32 mouse cellular contexts compared by ENCODE assay signal in the genomic region with DNA sequence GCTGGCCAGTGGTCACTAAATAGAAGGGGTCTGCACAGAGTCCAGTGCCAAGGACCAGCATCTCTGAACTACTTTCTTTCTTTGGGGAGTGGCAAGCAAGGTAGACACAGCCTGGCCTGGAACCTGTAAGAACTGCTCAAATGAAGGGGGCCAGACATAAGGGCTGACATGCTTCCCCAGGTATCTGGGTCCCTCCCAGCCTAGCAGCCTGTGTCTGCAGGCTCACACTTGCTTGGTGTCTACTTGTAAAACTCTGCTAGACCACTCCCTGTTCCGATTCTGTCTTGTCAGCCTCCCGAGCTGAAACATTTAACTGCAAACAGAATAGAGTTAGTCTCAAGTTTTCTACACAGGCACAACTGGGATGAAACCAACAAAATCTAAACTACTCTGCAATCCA. TPM values are rescaled to one million over a fixed set of nuclear protein-coding genes. Genes with fewer than 3 reads are reported as not detected.
A peak's percentile ranks its signal among the peaks of the same experiment; 100 is the strongest.
DNase-seq lines count a peak whose midpoint lies in the region; ATAC-seq and TF ChIP-seq lines count a peak whose summit lies in the region.
"Had no signal": no experiment of that assay in that cellular context is flagged by ENCODE, and none has a peak within 500 bp of the region (broad histone marks: within the 10 kb centered on the region; RNA-seq: fewer than 3 reads in every experiment).

No protein-coding gene starts in this region.

- TF ChIP-seq CTCF in left cerebral cortex, adult 2 months (IDR thresholded peaks at IDR 0.05), result no peak

- ATAC-seq in embryonic facial prominence, embryonic 12.5 days (ENCODE audit: insufficient number of reproducible peaks, insufficient read depth, low FRiP score, low TSS enrichment), result no peak
- ATAC-seq in embryonic facial prominence, embryonic 13.5 days (ENCODE audit: insufficient number of reproducible peaks, insufficient read depth, low FRiP score, low TSS enrichment, low read depth), result no peak
- ATAC-seq in limb, embryonic 15.5 days (ENCODE audit: insufficient number of reproducible peaks, low FRiP score, low TSS enrichment, low read depth), result 0 out of 2 replicates have a peak, but pooled peaks have one; percentile 48
- ATAC-seq: forebrain, embryonic 13.5 days; midbrain, embryonic 16.5 days; Patski had no signal

- no peaks in the 10 kb centered on the region for H3K27me3 ChIP-seq in embryonic facial prominence, embryonic 12.5 days
- no peaks in the 10 kb centered on the region for H3K27me3 ChIP-seq in embryonic facial prominence, embryonic 10.5 days (replicated peaks; ENCODE audit: low read depth, poor library complexity, severe bottlenecking)
- H3K27me3 ChIP-seq in embryonic facial prominence, embryonic 13.5 days, result peaks cover 16% of the 10 kb centered on the region
- H3K27me3 ChIP-seq in limb, embryonic 15.5 days, result peaks cover 49% of the 10 kb centered on the region
- H3K27me3 ChIP-seq: CH12.LX; hindbrain, embryonic 13.5 days had no signal

- intact Hi-C loops in left cerebral cortex, adult 2 months (cut with DNase I), result no loop called here
- intact Hi-C loops in heart, postnatal 36 days (cut with DNase I), result no loop called here

- H3K27ac ChIP-seq in embryonic facial prominence, embryonic 12.5 days, result 0 out of 2 replicates have a peak overlapping the region, but pooled peaks have one; percentile 23
- H3K27ac ChIP-seq in embryonic facial prominence, embryonic 10.5 days (replicated peaks), result no peak overlapping the region
- H3K27ac ChIP-seq in left cerebral cortex, adult 2 months, result peak overlapping the region; percentile 65; the same call in 1 of the 2 replicates
- H3K27ac ChIP-seq in embryonic facial prominence, embryonic 13.5 days, result peak overlapping the region; percentile 36; the same call in 1 of the 2 replicates
- peak overlapping the region; percentile 33; the same call in 1 of the 2 replicates for H3K27ac ChIP-seq in limb, embryonic 15.5 days
- H3K27ac ChIP-seq: forebrain, embryonic 13.5 days; heart, embryonic 15.5 days; hindbrain, embryonic 13.5 days; kidney, postnatal 0 days; liver, embryonic 14.5 days; stomach, postnatal 0 days had no signal

- no peak overlapping the region for H3K9ac ChIP-seq in embryonic facial prominence, embryonic 12.5 days
- no peak overlapping the region for H3K9ac ChIP-seq in embryonic facial prominence, embryonic 13.5 days
- no peak overlapping the region for H3K9ac ChIP-seq in limb, embryonic 15.5 days
- H3K9ac ChIP-seq: forebrain, embryonic 13.5 days; heart, embryonic 15.5 days; hindbrain, embryonic 13.5 days; liver, embryonic 14.5 days; lung, embryonic 14.5 days had no signal

- no peak overlapping the region for H3K4me3 ChIP-seq in embryonic facial prominence, embryonic 12.5 days
- no peak overlapping the region for H3K4me3 ChIP-seq in embryonic facial prominence, embryonic 10.5 days
- no peak overlapping the region for H3K4me3 ChIP-seq in left cerebral cortex, adult 2 months
- no peak overlapping the region for H3K4me3 ChIP-seq in embryonic facial prominence, embryonic 13.5 days
- H3K4me3 ChIP-seq in limb, embryonic 15.5 days, result no peak overlapping the region
- H3K4me3 ChIP-seq: forebrain, embryonic 13.5 days; heart, embryonic 10.5 days; heart, embryonic 15.5 days; hindbrain, embryonic 13.5 days had no signal

- no peak for DNase-seq in embryonic facial prominence, embryonic 10.5 days (ENCODE audit: low spot score)
- DNase-seq in left cerebral cortex, adult 2 months (ENCODE audit: extremely low spot score in 1 of 2, low spot score in 2 of 2), result no peak
- no peak for DNase-seq in left cerebral cortex, adult 11 months (ENCODE audit: low spot score)
- no peak for DNase-seq in heart, postnatal 36 days
- DNase-seq in retina, embryonic 14.5 days (ENCODE audit: low spot score), result no peak
- DNase-seq: adrenal gland, postnatal 14 days; cerebellum, adult 11 months; cerebellum, adult 9-10 months; cerebellum, postnatal 36 days; gastrocnemius, postnatal 14 days; heart, adult 11 months; kidney, adult 18-20 months; left cerebral cortex, postnatal 4 days; lung, embryonic 14.5 days; lung, postnatal 14 days; right cerebral cortex, adult 18-20 months; right cerebral cortex, postnatal 4 days; thymus, adult 2 months had no signal

- H3K9me3 ChIP-seq in embryonic facial prominence, embryonic 12.5 days, result no peaks in the 10 kb centered on the region
- H3K9me3 ChIP-seq in embryonic facial prominence, embryonic 10.5 days, result no peaks in the 10 kb centered on the region
- no peaks in the 10 kb centered on the region for H3K9me3 ChIP-seq in embryonic facial prominence, embryonic 13.5 days
- H3K9me3 ChIP-seq in limb, embryonic 15.5 days, result no peaks in the 10 kb centered on the region
- H3K9me3 ChIP-seq: forebrain, embryonic 13.5 days; heart, embryonic 10.5 days; heart, embryonic 15.5 days; hindbrain, embryonic 13.5 days had no signal

- peaks cover 8% of the 10 kb centered on the region for H3K4me1 ChIP-seq in embryonic facial prominence, embryonic 12.5 days
- H3K4me1 ChIP-seq in embryonic facial prominence, embryonic 10.5 days, result peaks cover 46% of the 10 kb centered on the region
- peaks cover 18% of the 10 kb centered on the region for H3K4me1 ChIP-seq in embryonic facial prominence, embryonic 13.5 days
- H3K4me1 ChIP-seq in limb, embryonic 15.5 days, result peaks cover 19% of the 10 kb centered on the region; the same call in 1 of the 2 replicates

- 66% methylated on average over 2 of the region's 2 CpGs for WGBS in embryonic facial prominence, embryonic 12.5 days
- WGBS in embryonic facial prominence, embryonic 10.5 days, result 80% methylated on average over 2 of the region's 2 CpGs
- 58% methylated on average over 2 of the region's 2 CpGs for WGBS in embryonic facial prominence, embryonic 13.5 days
- 38% methylated on average over 2 of the region's 2 CpGs for WGBS in limb, embryonic 15.5 days

- no peaks in the 10 kb centered on the region for H3K36me3 ChIP-seq in embryonic facial prominence, embryonic 12.5 days
- H3K36me3 ChIP-seq in embryonic facial prominence, embryonic 10.5 days (replicated peaks), result peaks cover 2% of the 10 kb centered on the region; the same call in 1 of the 2 replicates
- H3K36me3 ChIP-seq in embryonic facial prominence, embryonic 13.5 days, result no peaks in the 10 kb centered on the region
- H3K36me3 ChIP-seq in limb, embryonic 15.5 days, result no peaks in the 10 kb centered on the region
- H3K36me3 ChIP-seq: heart, embryonic 10.5 days; heart, embryonic 15.5 days; hindbrain, embryonic 13.5 days had no signal

- no peak overlapping the region for H3K4me2 ChIP-seq in embryonic facial prominence, embryonic 12.5 days (replicated peaks)
- no peak overlapping the region for H3K4me2 ChIP-seq in embryonic facial prominence, embryonic 13.5 days
- no peak overlapping the region for H3K4me2 ChIP-seq in limb, embryonic 15.5 days
- H3K4me2 ChIP-seq: forebrain, embryonic 13.5 days; heart, embryonic 15.5 days; hindbrain, embryonic 13.5 days; lung, embryonic 14.5 days had no signal

RNA-seq across cellular contexts. Expression of a gene that starts 41.6 kb away (rescaled TPM):
- polyA plus RNA-seq in embryonic facial prominence, embryonic 12.5 days (2016; fragmentation: Nextera tagmentation; extraction: Ambion mirVana), result 4.1 and 5.2 TPM in 2 replicates
- polyA plus RNA-seq in embryonic facial prominence, embryonic 10.5 days (2016; fragmentation: Nextera tagmentation; extraction: Ambion mirVana), result 15.8 and 21.0 TPM in 2 replicates
- total RNA-seq in left cerebral cortex, adult 2 months (2021), result 100 to 1,000 TPM in 1 of 2 experiments, 10 to 100 TPM in 1; 92.9 to 111 TPM
- 1.9 and 2.2 TPM in 2 replicates for polyA plus RNA-seq in embryonic facial prominence, embryonic 13.5 days (2015; fragmentation: Nextera tagmentation; extraction: Ambion mirVana)
- 5.7 and 6.3 TPM in 2 replicates for polyA plus RNA-seq in limb, embryonic 15.5 days (2015; fragmentation: Nextera tagmentation; extraction: Ambion mirVana)
- 100 to 1,000 TPM; 118 to 222 TPM for total RNA-seq in heart, postnatal 36 days (2021)
- polyA plus RNA-seq: C2C12 had no signal
